Mouse (Mus musculus) Patski (cell line): ENCODE data around the gene Vegfd. TPM values are rescaled to one million over a fixed set of nuclear protein-coding genes. Genes with fewer than 3 reads are reported as not detected.

Experiments used
- ATAC-seq: fragments of 100-300 bp; one replicate; pipeline ENCODE4 v1.8.0; 2021
- CTCF ChIA-PET: fragments of 350-600 bp; sonication (Branson Sonifier 250); formaldehyde crosslinking; loops from one replicate; lab custom pipeline; 2022; ENCODE audit warnings: inconsistent platforms; lab: Charles Lee
- POLR2A ChIA-PET: fragments of 350-600 bp; sonication (Branson Sonifier 250); formaldehyde crosslinking; loops from one replicate; lab custom pipeline; 2022; ENCODE audit warnings: antibody characterized with exemption, inconsistent platforms; lab: Charles Lee
- DNase-seq: peaks from one replicate; pipeline ENCODE4 v3.0.0-alpha.2; 2011; ENCODE audit warnings: low read depth, low spot score
- H3K27me3 ChIP-seq: fragments of 371-371 bp; one replicate; pipeline ENCODE4 v1.5.1; 2021
- CTCF ChIP-seq: fragments of 100-300 bp; IDR thresholded peaks from one replicate; pipeline ENCODE4 v1.5.1; 2021
- in situ Hi-C: fragments of 300-500 bp; cut with MboI; formaldehyde crosslinking; loops from 3 replicates; pipeline ENCODE4 v1.11.1; 2018; ENCODE audit warnings: low pct_unique_long_range_greater_than_20kb, mixed read lengths
- polyA plus RNA-seq: library from polyadenylated mRNA; unstranded; gene quantifications from one replicate; pipeline ENCODE4 v1.2.3, GENCODE M21; 2021

Gene Vegfd
- polyA plus RNA-seq, 1 experiment from 2014 or later = 0.12 TPM

GRCm38 (mm10) chrX:164439462-164439861 is 66.3 kb downstream of the Vegfd start:
- ChIA-PET CTCF (no interaction called here), POLR2A (no interaction called here)
- ATAC-seq (no peak), DNase-seq (no peak)
- in situ Hi-C loops = loop anchor here (25.0 kb wide), 1 partner anchor 1527 kb away; the partner anchor contains the start of gene Ctps2
- no peak for TF ChIP-seq CTCF
- H3K27me3 ChIP-seq = peaks cover 28% of the 10 kb centered on the region

GRCm38 (mm10) chrX:164440140-164440539 is 67.0 kb downstream of the Vegfd start:
- in situ Hi-C loops = loop anchor here (10.0 to 25.0 kb wide), 2 partner anchors 355 to 1528 kb away; partner anchors contain the start of genes Cltrn and Ctps2
- DNase-seq (no peak), ATAC-seq (no peak)
- ChIA-PET CTCF (no interaction called here), POLR2A (no interaction called here)
- TF ChIP-seq CTCF = no peak
- peaks cover 31% of the 10 kb centered on the region for H3K27me3 ChIP-seq

- no peak for TF ChIP-seq CTCF
- no peak for DNase-seq
- peaks cover 31% of the 10 kb centered on the region for H3K27me3 ChIP-seq
- CTCF ChIA-PET = no interaction called here
- POLR2A ChIA-PET = no interaction called here
- ATAC-seq = no peak
- in situ Hi-C loops = loop anchor here (10.0 to 25.0 kb wide), 2 partner anchors 356 to 1528 kb away; partner anchors contain the start of genes Cltrn and Ctps2
Observed at GRCm38 (mm10) chrX:164440703-164441102, 67.5 kb downstream of the Vegfd start.

GRCm38 (mm10) chrX:164441306-164441705 is 68.1 kb downstream of the Vegfd start:
- ChIA-PET CTCF (interaction anchor here (1.6 kb wide), 1 partner anchor 257 kb away, joined by 5 read pairs; no protein-coding TSS in a partner anchor), POLR2A (no interaction called here)
- in situ Hi-C loops = loop anchor here (10.0 to 25.0 kb wide), 2 partner anchors 357 to 1529 kb away; partner anchors contain the start of genes Cltrn and Ctps2
- TF ChIP-seq CTCF = no peak
- DNase-seq (no peak), ATAC-seq (no peak)
- peaks cover 31% of the 10 kb centered on the region for H3K27me3 ChIP-seq

- in situ Hi-C loops = loop anchor here (5.0 to 25.0 kb wide), 3 partner anchors 263 to 1533 kb away; partner anchors contain the start of genes Cltrn and Ctps2
- DNase-seq (no peak), ATAC-seq (no peak)
- CTCF ChIA-PET = no interaction called here
- POLR2A ChIA-PET = interaction anchor here (0.7 kb wide), 1 partner anchor 18 kb away, joined by 3 read pairs; no protein-coding TSS in a partner anchor
- no peak for TF ChIP-seq CTCF
- peaks cover 15% of the 10 kb centered on the region for H3K27me3 ChIP-seq
Observed at GRCm38 (mm10) chrX:164445601-164446000, 72.4 kb downstream of the Vegfd start.

- ChIA-PET CTCF (no interaction called here), POLR2A (no interaction called here)
- ATAC-seq (peak; percentile 84), DNase-seq (no peak)
- peak; percentile 62 for TF ChIP-seq CTCF
- in situ Hi-C loops = loop anchor here (5.0 to 25.0 kb wide), 3 partner anchors 264 to 1534 kb away; partner anchors contain the start of genes Cltrn and Ctps2
- H3K27me3 ChIP-seq = peaks cover 11% of the 10 kb centered on the region
Observed at GRCm38 (mm10) chrX:164446106-164446551, 73.0 kb downstream of the Vegfd start.

- TF ChIP-seq CTCF = no peak
Observed at GRCm38 (mm10) chrX:164446835-164447681, 73.9 kb downstream of the Vegfd start.

GRCm38 (mm10) chrX:164447682-164448071 is 74.5 kb downstream of the Vegfd start:
- CTCF ChIA-PET = interaction anchor here (3.7 kb wide), 1 partner anchor 264 kb away, joined by 17 read pairs; no protein-coding TSS in a partner anchor

More at GRCm38 (mm10) chrX:164446835-164447681, 73.9 kb downstream of the Vegfd start:
- POLR2A ChIA-PET = no interaction called here
- H3K27me3 ChIP-seq = peaks cover 11% of the 10 kb centered on the region
- in situ Hi-C loops = loop anchor here (5.0 to 25.0 kb wide), 3 partner anchors 265 to 1535 kb away; partner anchors contain the start of genes Cltrn and Ctps2
- DNase-seq = no peak
- CTCF ChIA-PET = interaction anchor here (3.7 kb wide), 1 partner anchor 263 kb away, joined by 17 read pairs; no protein-coding TSS in a partner anchor
- ATAC-seq = no peak

GRCm38 (mm10) chrX:164449201-164449600 is 76.0 kb downstream of the Vegfd start:
- peak; percentile 41 for TF ChIP-seq CTCF
- in situ Hi-C loops = loop anchor here (5.0 to 25.0 kb wide), 3 partner anchors 267 to 1537 kb away; partner anchors contain the start of genes Cltrn and Ctps2
- POLR2A ChIA-PET = no interaction called here
- ATAC-seq (no peak), DNase-seq (peak; percentile 12)
- CTCF ChIA-PET = interaction anchor here (3.7 kb wide), 1 partner anchor 265 kb away, joined by 17 read pairs; no protein-coding TSS in a partner anchor
- peaks cover 9% of the 10 kb centered on the region for H3K27me3 ChIP-seq

More at GRCm38 (mm10) chrX:164447682-164448071, 74.5 kb downstream of the Vegfd start:
- POLR2A ChIA-PET = no interaction called here
- no peak for DNase-seq
- in situ Hi-C loops = loop anchor here (5.0 to 25.0 kb wide), 3 partner anchors 265 to 1535 kb away; partner anchors contain the start of genes Cltrn and Ctps2
- H3K27me3 ChIP-seq = peaks cover 11% of the 10 kb centered on the region
- no peak for ATAC-seq
- no peak for TF ChIP-seq CTCF

Other genes with a start within 250 kb of the Vegfd start
- 0.24 TPM for gene Ace2, start 234.0 kb upstream of the Vegfd start, polyA plus RNA-seq
- gene Bmx, start 115.2 kb upstream of the Vegfd start, polyA plus RNA-seq = not detected
- gene Pir, start 104.0 kb upstream of the Vegfd start, polyA plus RNA-seq = not detected
- gene Piga, start 46.4 kb downstream of the Vegfd start, polyA plus RNA-seq = 7.8 TPM
- not detected for gene Asb11, start 63.6 kb downstream of the Vegfd start, polyA plus RNA-seq
- 0.51 TPM for gene Asb9, start 132.9 kb downstream of the Vegfd start, polyA plus RNA-seq